Mouse (Mus musculus) CH12.LX (cell line): Measurements from ENCODE around the gene Ell2.
A peak's percentile ranks its signal among the peaks of the same experiment; 100 is the strongest.

Source experiments
- CTCF ChIP-seq, 2 experiments: IDR thresholded peaks in 1 of 2; conservative IDR thresholded peaks in 1 of 2; 2 replicates each; pipeline ENCODE4 v1.5.1; 2011 to 2012; ENCODE audit warnings: low read depth in 2 of 2, low read length in 2 of 2, improper control_type of control experiment in 1 of 2, inconsistent platforms in 1 of 2, mild to moderate bottlenecking in 1 of 2, moderate library complexity in 1 of 2
- RAD21 ChIP-seq: IDR thresholded peaks from 2 replicates; pipeline ENCODE4 v1.6.1; 2011; ENCODE audit warnings: low read depth, mild to moderate bottlenecking, low read length, improper control_type of control experiment, moderate library complexity
- ZC3H11A ChIP-seq: IDR thresholded peaks from 2 replicates; pipeline ENCODE4 v1.6.1; 2012; ENCODE audit warnings: low read depth, mild to moderate bottlenecking, inconsistent platforms, low read length, improper control_type of control experiment

GRCm38 (mm10) chr13:75797369-75798141 lies 91.0 kb downstream of the Ell2 start:
- TF ChIP-seq ZC3H11A (peak; percentile 98), CTCF (conservative IDR thresholded peaks at IDR 0.05 in 1 of 2, IDR thresholded peaks at IDR 0.05 in 1 of 2; ENCODE audit: low read depth in 2 of 2, low read length in 2 of 2) (peak; percentile 95 to 97), RAD21 (no peak; the same call in none of the 2 replicates)
